Mouse (Mus musculus) frontal cortex, postnatal 36 days (tissue): Measurements from ENCODE around the gene Fbxw18.
A peak's percentile ranks its signal among the peaks of the same experiment; 100 is the strongest.
"Not testable (repeated sequence)": the region's sequence is repeated elsewhere in the genome, so short reads cannot be mapped to it uniquely, and the experiment has no call there.

ENCODE experiments used
- DNase-seq, 2 experiments: peaks; one replicate each; pipeline ENCODE4 v3.0.0; 2022; ENCODE audit warnings: low spot score in 2 of 2

The Fbxw18 gene

DNA sequence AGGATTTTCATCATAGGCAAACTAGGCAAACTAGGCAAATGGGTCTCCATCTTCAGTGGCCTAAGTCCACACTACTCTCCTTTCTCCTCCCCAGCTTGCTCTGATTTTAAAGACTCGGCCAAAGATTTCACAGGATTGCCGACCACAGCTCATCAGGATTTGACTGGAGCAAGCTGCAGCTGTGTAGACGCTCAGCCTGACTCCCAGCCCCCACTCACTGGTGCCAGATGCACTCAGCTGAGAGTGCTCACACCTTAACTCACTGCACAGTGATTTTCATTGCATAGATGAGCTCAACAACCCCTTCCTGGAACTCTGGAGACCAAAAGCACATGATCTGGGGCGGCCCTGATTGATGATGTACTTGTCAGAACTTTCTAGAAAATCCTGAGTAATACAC is at the start of gene Fbxw18:
Gene Fbxw18, minus strand, starts transcription at position 101 of the 400 bp plus-strand sequence.
- DNase-seq: not testable (repeated sequence)

DNA sequence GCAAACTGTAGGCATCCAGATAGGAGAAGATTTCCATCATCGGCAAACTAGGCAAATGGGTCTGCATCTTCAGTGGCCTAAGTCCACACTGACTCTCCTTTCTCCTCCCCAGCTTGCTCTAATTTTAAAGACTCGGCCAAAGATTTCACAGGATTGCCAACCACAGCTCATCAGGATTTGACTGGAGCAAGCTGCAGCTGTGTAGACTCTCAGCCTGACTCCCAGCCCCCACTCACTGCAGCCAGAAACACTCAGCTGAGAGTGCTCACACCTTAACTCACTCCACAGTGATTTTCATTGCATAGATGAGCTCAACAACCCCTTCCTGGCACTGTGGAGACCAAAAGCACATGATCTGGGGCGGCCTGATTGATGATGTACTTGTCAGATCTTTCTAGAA is 43.5 kb upstream of the Fbxw18 start, which contains the start of gene Fbxw26:
Gene Fbxw26, minus strand, starts transcription at position 101 of the 400 bp plus-strand sequence.
- DNase-seq: not testable (repeated sequence)

GRCm38 (mm10) chr9:109685299-109685698 is 17.2 kb downstream of the Fbxw18 start:
- DNase-seq: peak in 1 of 2 experiments; percentile 11

DNA sequence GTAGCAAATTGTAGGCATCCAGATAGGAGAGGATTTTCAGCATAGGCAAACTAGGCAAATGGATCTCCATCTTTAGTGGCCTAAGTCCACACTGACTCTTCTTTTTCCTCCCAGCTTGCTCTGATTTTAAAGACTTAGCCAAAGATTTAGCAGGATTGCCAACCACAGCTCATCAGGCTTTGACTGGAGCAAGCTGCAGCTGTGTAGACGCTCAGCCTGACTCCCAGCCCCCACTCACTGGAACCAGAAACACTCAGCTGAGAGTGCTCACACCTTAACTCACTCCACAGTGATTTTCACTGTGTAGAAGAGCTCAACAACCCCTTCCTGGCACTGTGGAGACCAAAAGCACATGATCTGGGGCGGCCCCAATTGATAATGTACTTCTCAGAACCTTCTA is 37.9 kb downstream of the Fbxw18 start, which contains the start of gene Fbxw25:
Gene Fbxw25, minus strand, starts transcription at position 101 of the 400 bp plus-strand sequence.
- DNase-seq: not testable (repeated sequence)
